Mouse (Mus musculus) stomach, embryonic 16.5 days (tissue): ENCODE measurements around the gene Utp11. TPM values are rescaled to one million over a fixed set of nuclear protein-coding genes. Genes with fewer than 3 reads are reported as not detected.
A peak's percentile ranks its signal among the peaks of the same experiment; 100 is the strongest.

Source experiments
- ATAC-seq: fragments of 200-750 bp; cut with Nextera tagmentation; 2 replicates; pipeline ENCODE4 v1.8.0; 2017; ENCODE audit warnings: moderate number of reproducible peaks, moderate TSS enrichment; ENCODE audit not compliant: insufficient read depth, low FRiP score
- H3K27ac ChIP-seq: fragments of 300-500 bp; sonication (generic); 2 replicates; pipeline ENCODE4 v1.5.1; 2014; ENCODE audit warnings: low read length
- H3K27me3 ChIP-seq: fragments of 300-500 bp; sonication (generic); 2 replicates; pipeline ENCODE4 v1.6.1; 2014; ENCODE audit warnings: low read length, control low read depth, mixed read lengths; ENCODE audit not compliant: control insufficient read depth, insufficient read depth
- H3K36me3 ChIP-seq: fragments of 300-500 bp; sonication (generic); 2 replicates; pipeline ENCODE4 v1.6.1; 2014; ENCODE audit warnings: low read length; ENCODE audit not compliant: control insufficient read depth, insufficient read depth
- H3K4me1 ChIP-seq: fragments of 300-500 bp; sonication (generic); 2 replicates; pipeline ENCODE4 v1.6.1; 2014; ENCODE audit warnings: low read length, control low read depth, mixed read lengths; ENCODE audit not compliant: control insufficient read depth, insufficient read depth
- H3K4me2 ChIP-seq: fragments of 300-500 bp; sonication (generic); 2 replicates; pipeline ENCODE4 v1.6.1; 2014; ENCODE audit warnings: low read depth, low read length, mixed read lengths
- H3K4me3 ChIP-seq: fragments of 300-500 bp; sonication (generic); replicated peaks from 2 replicates; pipeline ENCODE4 v1.5.1; 2014; ENCODE audit warnings: mild to moderate bottlenecking, low read length
- H3K9ac ChIP-seq: fragments of 300-500 bp; sonication (generic); 2 replicates; pipeline ENCODE4 v1.6.1; 2014; ENCODE audit warnings: low read length
- H3K9me3 ChIP-seq: fragments of 300-500 bp; sonication (generic); replicated peaks from 2 replicates; pipeline ENCODE4 v1.6.1; 2016; ENCODE audit warnings: low read length, control low read depth; ENCODE audit not compliant: control insufficient read depth
- WGBS: fragments of 180-500 bp; shearing (Covaris S2); extraction: QIAGEN DNeasy Blood & Tissue Kit; methylation state at CpG from one replicate; pipeline ENCODE4 v1.1.7; 2014; 5-methylcytosine and 5-hydroxymethylcytosine counted together
- polyA plus RNA-seq: library from polyadenylated mRNA; unstranded; fragments of >200 nt; fragmentation: Nextera tagmentation; extraction: Ambion mirVana; gene quantifications from 2 replicates; pipeline ENCODE4 v1.2.1, GENCODE M21; 2015

Utp11 gene
- polyA plus RNA-seq, 1 experiment from 2014 or later, result 88.8 TPM

DNA sequence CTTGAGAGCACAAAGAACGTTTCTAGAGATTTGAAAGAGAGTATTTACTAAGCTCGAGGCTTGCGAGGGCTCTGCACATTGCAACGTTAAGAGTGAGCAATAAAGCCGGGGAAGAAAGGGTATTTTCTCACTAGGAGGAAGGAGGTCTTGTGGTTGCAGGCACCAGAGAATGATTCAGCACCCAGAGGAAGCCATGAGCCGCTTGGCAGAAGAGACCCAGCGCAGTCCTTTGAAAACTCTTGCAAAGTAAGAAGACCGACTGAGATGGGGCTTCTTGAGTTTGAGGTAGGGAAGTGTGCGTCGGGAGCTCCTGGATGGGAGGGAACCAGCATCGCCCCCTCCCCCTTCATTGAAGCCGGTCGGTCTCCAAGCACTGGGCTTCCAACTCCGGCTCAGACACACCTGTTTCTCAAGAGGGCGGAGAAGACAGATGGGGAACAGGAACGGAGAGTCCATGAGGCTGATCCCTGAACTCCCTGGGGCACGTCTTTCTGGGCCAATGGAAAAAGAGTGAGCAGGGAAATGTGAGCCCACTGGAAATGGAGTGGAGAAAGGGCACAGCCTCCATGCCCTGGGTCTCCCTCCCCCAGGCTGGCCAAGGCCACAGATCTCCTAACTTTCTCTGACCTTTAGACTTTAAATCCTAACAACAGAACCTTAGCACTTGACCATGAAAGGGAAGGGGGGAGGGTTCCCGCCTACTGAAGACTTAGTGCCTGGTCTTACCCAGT lies 2.6 kb upstream of the Utp11 start:
- Histone ChIP-seq H3K4me2 (peak overlapping the region; percentile 17), H3K9ac (0 out of 2 replicates have a peak overlapping the region, but pooled peaks have one; percentile 6), H3K27me3 (no peaks in the 10 kb centered on the region), H3K27ac (peak overlapping the region; percentile 30; the same call in 1 of the 2 replicates), H3K9me3 (no peaks in the 10 kb centered on the region), H3K36me3 (no peaks in the 10 kb centered on the region), H3K4me3 (peak overlapping the region; percentile 9), H3K4me1 (peaks cover 27% of the 10 kb centered on the region)
- no peak for ATAC-seq
- 14% methylated on average over 18 of the region's 18 CpGs for WGBS

GRCm38 (mm10) chr4:124694572-124694971 lies 1.2 kb upstream of the Utp11 start:
- Histone ChIP-seq H3K4me1 (peaks cover 26% of the 10 kb centered on the region), H3K4me2 (no peak overlapping the region), H3K36me3 (no peaks in the 10 kb centered on the region), H3K27ac (no peak overlapping the region), H3K4me3 (no peak overlapping the region), H3K27me3 (no peaks in the 10 kb centered on the region), H3K9me3 (no peaks in the 10 kb centered on the region), H3K9ac (no peak overlapping the region)
- WGBS, result 78% methylated on average over 2 of the region's 2 CpGs
- no peak for ATAC-seq

- Histone ChIP-seq H3K36me3 (no peaks in the 10 kb centered on the region), H3K4me1 (peaks cover 24% of the 10 kb centered on the region), H3K4me3 (peak overlapping the region; percentile 88), H3K27ac (peak overlapping the region; percentile 87), H3K9ac (peak overlapping the region; percentile 96), H3K4me2 (peak overlapping the region; percentile 90), H3K9me3 (no peaks in the 10 kb centered on the region), H3K27me3 (no peaks in the 10 kb centered on the region)
- WGBS, result 56% methylated on average over 3 of the region's 3 CpGs
- peak; percentile 44 for ATAC-seq
Observed at GRCm38 (mm10) chr4:124692416-124692861, 961 bp downstream of the Utp11 start.

- no peak overlapping the region for H3K4me3 ChIP-seq
- WGBS, result 78% methylated on average over 8 of the region's 8 CpGs
- 0 out of 2 replicates have a peak overlapping the region, but pooled peaks have one; percentile 3 for H3K9ac ChIP-seq
- no peaks in the 10 kb centered on the region for H3K9me3 ChIP-seq
- H3K27me3 ChIP-seq, result no peaks in the 10 kb centered on the region
- H3K4me1 ChIP-seq, result peaks cover 24% of the 10 kb centered on the region
- no peak for ATAC-seq
- H3K4me2 ChIP-seq, result peak overlapping the region; percentile 30
- no peak overlapping the region for H3K27ac ChIP-seq
- no peaks in the 10 kb centered on the region for H3K36me3 ChIP-seq
Observed at GRCm38 (mm10) chr4:124691455-124691854, 1.9 kb downstream of the Utp11 start.

GRCm38 (mm10) chr4:124685897-124686402 lies 7.5 kb downstream of the Utp11 start:
- peaks cover 5% of the 10 kb centered on the region for H3K4me1 ChIP-seq
- H3K9ac ChIP-seq, result no peak overlapping the region
- no peak overlapping the region for H3K4me2 ChIP-seq
- no peak overlapping the region for H3K27ac ChIP-seq
- H3K9me3 ChIP-seq, result no peaks in the 10 kb centered on the region
- 0 out of 2 replicates have a peak, but pooled peaks have one; percentile 33 for ATAC-seq
- no peaks in the 10 kb centered on the region for H3K27me3 ChIP-seq
- H3K36me3 ChIP-seq, result peaks cover 24% of the 10 kb centered on the region
- no peak overlapping the region for H3K4me3 ChIP-seq
- WGBS, result 72% methylated on average over 8 of the region's 8 CpGs

GRCm38 (mm10) chr4:124685453-124685852 lies 7.9 kb downstream of the Utp11 start:
- no peaks in the 10 kb centered on the region for H3K9me3 ChIP-seq
- no peak overlapping the region for H3K9ac ChIP-seq
- H3K27me3 ChIP-seq, result no peaks in the 10 kb centered on the region
- whole genome bisulfite sequencing, result 75% methylated on average over 8 of the region's 8 CpGs
- no peaks in the 10 kb centered on the region; the same call in 1 of the 2 replicates for H3K4me1 ChIP-seq
- no peak overlapping the region for H3K27ac ChIP-seq
- peaks cover 24% of the 10 kb centered on the region for H3K36me3 ChIP-seq
- no peak for ATAC-seq
- H3K4me3 ChIP-seq, result no peak overlapping the region
- H3K4me2 ChIP-seq, result no peak overlapping the region

DNA sequence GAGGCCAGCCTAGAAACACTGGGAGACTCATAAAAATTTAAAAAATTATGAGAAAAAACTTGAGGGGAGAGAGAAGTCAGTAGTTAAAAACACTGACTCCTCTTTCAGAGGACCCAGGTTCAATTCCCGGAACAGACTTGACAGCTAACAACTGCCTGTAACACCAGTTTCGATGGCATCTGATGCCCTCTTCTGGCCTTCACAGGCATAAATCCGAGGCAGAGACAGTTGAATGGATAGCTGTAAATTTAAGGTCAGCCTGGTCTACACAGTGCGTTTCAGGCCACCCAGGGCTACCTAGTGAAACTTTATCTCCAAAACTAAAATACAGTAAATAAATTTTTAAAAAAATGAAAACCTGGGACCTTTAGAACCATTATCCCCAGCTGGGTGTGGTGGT lies 8.4 kb downstream of the Utp11 start:
- H3K4me2 ChIP-seq, result no peak overlapping the region
- H3K4me1 ChIP-seq, result no peaks in the 10 kb centered on the region
- H3K4me3 ChIP-seq, result no peak overlapping the region
- 78% methylated on average over 4 of the region's 4 CpGs for WGBS
- H3K9ac ChIP-seq, result no peak overlapping the region
- H3K27me3 ChIP-seq, result no peaks in the 10 kb centered on the region
- peaks cover 24% of the 10 kb centered on the region for H3K36me3 ChIP-seq
- H3K27ac ChIP-seq, result no peak overlapping the region
- no peaks in the 10 kb centered on the region for H3K9me3 ChIP-seq
- ATAC-seq, result no peak

GRCm38 (mm10) chr4:124683474-124683873 lies 9.9 kb downstream of the Utp11 start:
- WGBS, result 87% methylated on average over 4 of the region's 4 CpGs
- H3K27ac ChIP-seq, result no peak overlapping the region

DNA sequence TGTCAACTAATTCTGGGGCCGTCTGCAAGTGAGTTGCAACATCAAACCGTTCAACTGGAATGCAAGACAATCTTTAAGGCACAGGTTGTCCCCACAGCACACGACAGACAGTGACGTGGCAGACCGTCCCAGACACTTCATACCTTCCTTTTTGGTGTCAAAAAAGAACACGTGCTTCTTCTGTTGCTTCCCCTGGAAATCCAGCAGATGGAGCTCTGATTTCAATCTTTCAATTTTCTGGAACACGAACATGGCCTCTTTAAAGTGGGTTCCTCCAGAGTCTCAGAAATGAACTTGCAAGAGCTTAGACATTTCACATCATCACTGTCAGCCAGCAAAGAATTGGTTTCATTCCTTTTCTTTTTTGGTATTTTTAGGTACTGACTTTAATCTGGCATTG lies 11.1 kb downstream of the Utp11 start:
- Histone ChIP-seq H3K9me3 (no peaks in the 10 kb centered on the region), H3K4me3 (no peak overlapping the region), H3K27ac (no peak overlapping the region), H3K4me1 (no peaks in the 10 kb centered on the region), H3K36me3 (peaks cover 38% of the 10 kb centered on the region), H3K9ac (no peak overlapping the region), H3K27me3 (no peaks in the 10 kb centered on the region), H3K4me2 (no peak overlapping the region)
- WGBS, result 54% methylated on average over 7 of the region's 7 CpGs
- no peak for ATAC-seq

More at GRCm38 (mm10) chr4:124683474-124683873, 9.9 kb downstream of the Utp11 start:
- ATAC-seq, result no peak
- Histone ChIP-seq H3K27me3 (no peaks in the 10 kb centered on the region), H3K36me3 (peaks cover 32% of the 10 kb centered on the region), H3K9me3 (no peaks in the 10 kb centered on the region), H3K9ac (no peak overlapping the region), H3K4me2 (no peak overlapping the region), H3K4me1 (no peaks in the 10 kb centered on the region), H3K4me3 (no peak overlapping the region)
